Mouse (Mus musculus) MEL (cell line): ENCODE measurements around the gene Btbd18. TPM values are rescaled to one million over a fixed set of nuclear protein-coding genes. Genes with fewer than 3 reads are reported as not detected.

Experiments
- DNase-seq: peaks from one replicate; pipeline ENCODE4 v3.0.0; 2011; ENCODE audit warnings: low read depth, low spot score
- H3K27ac ChIP-seq: 2 replicates; pipeline ENCODE4 v1.5.1; 2012; ENCODE audit warnings: low read depth, mild to moderate bottlenecking, control low read depth, low read length, moderate library complexity; ENCODE audit not compliant: control insufficient read depth
- H3K27me3 ChIP-seq, 2 experiments: fragments of 150-350 bp in 1 of 2; sonication (generic) in 1 of 2; 2 replicates each; pipeline ENCODE4 v1.6.1; 2012; ENCODE audit warnings: low read length in 2 of 2, mild to moderate bottlenecking in 2 of 2, improper control_type of control experiment in 1 of 2, moderate library complexity in 1 of 2; ENCODE audit not compliant: insufficient read depth in 2 of 2, control insufficient read depth in 1 of 2
- H3K36me3 ChIP-seq, 2 experiments: 2 replicates each; pipeline ENCODE4 v1.6.1; 2012 to 2014; ENCODE audit warnings: low read length in 2 of 2, improper control_type of control experiment in 1 of 2, inconsistent platforms in 1 of 2, mild to moderate bottlenecking in 1 of 2; ENCODE audit not compliant: insufficient read depth in 2 of 2, control insufficient read depth in 1 of 2
- H3K4me1 ChIP-seq, 2 experiments: fragments of 150-350 bp in 1 of 2; sonication (generic) in 1 of 2; 2 replicates each; pipeline ENCODE4 v1.6.1; 2012; ENCODE audit warnings: low read length in 2 of 2, improper control_type of control experiment in 1 of 2, mild to moderate bottlenecking in 1 of 2; ENCODE audit not compliant: insufficient read depth in 2 of 2, control insufficient read depth in 1 of 2
- H3K4me3 ChIP-seq, 2 experiments: fragments of 150-350 bp in 1 of 2; sonication (generic) in 1 of 2; 2 replicates each; pipeline ENCODE4 v1.5.1; 2012; ENCODE audit warnings: low read depth in 2 of 2, low read length in 2 of 2, mild to moderate bottlenecking in 2 of 2, moderate library complexity in 2 of 2, control low read depth in 1 of 2, improper control_type of control experiment in 1 of 2; ENCODE audit not compliant: control insufficient read depth in 1 of 2, insufficient read depth in 1 of 2
- H3K79me2 ChIP-seq: 2 replicates; pipeline ENCODE4 v1.6.1; 2012; ENCODE audit warnings: mild to moderate bottlenecking, low read length, moderate library complexity; ENCODE audit not compliant: control insufficient read depth, poor library complexity, insufficient read depth
- H3K9ac ChIP-seq: 2 replicates; pipeline ENCODE4 v1.6.1; 2012; ENCODE audit warnings: low read depth, mild to moderate bottlenecking, control low read depth, low read length, moderate library complexity; ENCODE audit not compliant: control insufficient read depth, poor library complexity, severe bottlenecking
- H3K9me3 ChIP-seq: fragments of 150-350 bp; sonication (generic); replicated peaks from 2 replicates; pipeline ENCODE4 v1.6.1; 2012; ENCODE audit warnings: mild to moderate bottlenecking, low read length, improper control_type of control experiment, moderate library complexity; ENCODE audit not compliant: insufficient read depth
- CHD2 ChIP-seq: IDR thresholded peaks from 2 replicates; pipeline ENCODE4 v1.6.1; 2011; ENCODE audit warnings: low read length, improper control_type of control experiment
- ELF1 ChIP-seq: IDR thresholded peaks from 2 replicates; pipeline ENCODE4 v1.6.1; 2014; ENCODE audit warnings: low read depth, mild to moderate bottlenecking, inconsistent platforms, low read length, improper control_type of control experiment, moderate library complexity
- EP300 ChIP-seq, 2 experiments: IDR thresholded peaks; 2 replicates each; pipeline ENCODE4 v1.6.1; 2011; ENCODE audit warnings: improper control_type of control experiment in 2 of 2, low read length in 2 of 2, low read depth in 1 of 2, mild to moderate bottlenecking in 1 of 2
- GATA1 ChIP-seq: IDR thresholded peaks from 2 replicates; pipeline ENCODE4 v1.6.1; 2011; ENCODE audit warnings: low read depth, low read length, improper control_type of control experiment
- HCFC1 ChIP-seq: IDR thresholded peaks from 2 replicates; pipeline ENCODE4 v1.6.1; 2012; ENCODE audit warnings: low read depth, mild to moderate bottlenecking, inconsistent platforms, low read length, improper control_type of control experiment, moderate library complexity
- JUND ChIP-seq: IDR thresholded peaks from 2 replicates; pipeline ENCODE4 v1.6.1; 2011; ENCODE audit warnings: low read depth, mild to moderate bottlenecking, improper control_type of control experiment, low read length
- KAT2A ChIP-seq: conservative IDR thresholded peaks from 2 replicates; pipeline ENCODE4 v1.6.1; 2012; ENCODE audit warnings: low read depth, low read length, improper control_type of control experiment, inconsistent platforms
- MAFK ChIP-seq: IDR thresholded peaks from 2 replicates; pipeline ENCODE4 v1.6.1; 2011; ENCODE audit warnings: low read depth, mild to moderate bottlenecking, low read length, improper control_type of control experiment, borderline replicate concordance
- MAZ ChIP-seq: IDR thresholded peaks from 2 replicates; pipeline ENCODE4 v1.6.1; 2012; ENCODE audit warnings: low read depth, mild to moderate bottlenecking, inconsistent platforms, low read length, improper control_type of control experiment
- MXI1 ChIP-seq: IDR thresholded peaks from 2 replicates; pipeline ENCODE4 v1.6.1; 2011; ENCODE audit warnings: mild to moderate bottlenecking, low read depth, low read length, improper control_type of control experiment
- MYC ChIP-seq: IDR thresholded peaks from 2 replicates; pipeline ENCODE4 v1.6.1; 2011; ENCODE audit warnings: low read depth, mild to moderate bottlenecking, low read length, improper control_type of control experiment, moderate library complexity
- NELFE ChIP-seq: IDR thresholded peaks from 2 replicates; pipeline ENCODE4 v1.6.1; 2011; ENCODE audit warnings: low read depth, low read length, improper control_type of control experiment
- NRF1 ChIP-seq: IDR thresholded peaks from 2 replicates; pipeline ENCODE4 v1.6.1; 2014; ENCODE audit warnings: low read depth, mild to moderate bottlenecking, inconsistent platforms, low read length, improper control_type of control experiment, moderate library complexity; ENCODE audit not compliant: poor library complexity, insufficient read depth, severe bottlenecking
- POLR2A ChIP-seq, 2 experiments: IDR thresholded peaks; 2 replicates each; pipeline ENCODE4 v1.6.1; 2011 to 2012; ENCODE audit warnings: low read length in 2 of 2, mild to moderate bottlenecking in 2 of 2, control low read depth in 1 of 2, improper control_type of control experiment in 1 of 2, low read depth in 1 of 2, moderate library complexity in 1 of 2; ENCODE audit not compliant: control insufficient read depth in 1 of 2, insufficient read depth in 1 of 2, poor library complexity in 1 of 2
- POLR2AphosphoS2 ChIP-seq: IDR thresholded peaks from 2 replicates; pipeline ENCODE4 v1.6.1; 2011; ENCODE audit warnings: low read length, improper control_type of control experiment
- POLR2AphosphoS5 ChIP-seq: IDR thresholded peaks from 2 replicates; pipeline ENCODE4 v1.6.1; 2012; ENCODE audit warnings: low read depth, borderline replicate concordance, mild to moderate bottlenecking, inconsistent platforms, low read length, moderate library complexity, mixed read lengths
- RAD21 ChIP-seq: IDR thresholded peaks from 2 replicates; pipeline ENCODE4 v1.6.1; 2011; ENCODE audit warnings: mild to moderate bottlenecking, low read depth, low read length, improper control_type of control experiment
- RCOR1 ChIP-seq: IDR thresholded peaks from 2 replicates; pipeline ENCODE4 v1.6.1; 2012; ENCODE audit warnings: low read depth, mild to moderate bottlenecking, inconsistent platforms, low read length, improper control_type of control experiment
- SIN3A ChIP-seq: IDR thresholded peaks from 2 replicates; pipeline ENCODE4 v1.6.1; 2012; ENCODE audit warnings: low read length, improper control_type of control experiment, inconsistent platforms
- TBP ChIP-seq: IDR thresholded peaks from 2 replicates; pipeline ENCODE4 v1.8.0; 2011; ENCODE audit warnings: low read depth, low read length, improper control_type of control experiment
- UBTF ChIP-seq: IDR thresholded peaks from 2 replicates; pipeline ENCODE4 v1.6.1; 2012; ENCODE audit warnings: low read depth, mild to moderate bottlenecking, inconsistent platforms, low read length, improper control_type of control experiment, moderate library complexity, borderline replicate concordance; ENCODE audit not compliant: insufficient read depth
- USF1 ChIP-seq: IDR thresholded peaks from 2 replicates; pipeline ENCODE4 v1.6.1; 2014; ENCODE audit warnings: low read depth, mild to moderate bottlenecking, inconsistent platforms, low read length, improper control_type of control experiment, moderate library complexity
- ZNF384 ChIP-seq: IDR thresholded peaks from 2 replicates; pipeline ENCODE4 v1.6.1; 2012; ENCODE audit warnings: low read depth, mild to moderate bottlenecking, inconsistent platforms, low read length, improper control_type of control experiment
- polyA plus RNA-seq, 2 experiments: library from polyadenylated mRNA; stranded (reverse) in 1 of 2; unstranded in 1 of 2; fragments of >175 nt in 1 of 2; fragments of >200 nt in 1 of 2; gene quantifications; 2 replicates each; pipeline versions ENCODE4 v1.2.1 to v1.2.4; 2012; ENCODE audit warnings: low replicate concordance in 2 of 2, low read depth in 1 of 2; ENCODE audit not compliant: insufficient read length in 2 of 2, insufficient read depth in 1 of 2, missing spikeins in 1 of 2
- total RNA-seq: library from RNA; depleted of rRNA; stranded (reverse); fragments of 300-350 nt; gene quantifications from 2 replicates; pipeline ENCODE4 v1.2.3, GENCODE M21; 2012

Btbd18 gene
- total and polyA plus RNA-seq, 3 experiments: 0.04 to 0.07 TPM; not detected in 1

DNA sequence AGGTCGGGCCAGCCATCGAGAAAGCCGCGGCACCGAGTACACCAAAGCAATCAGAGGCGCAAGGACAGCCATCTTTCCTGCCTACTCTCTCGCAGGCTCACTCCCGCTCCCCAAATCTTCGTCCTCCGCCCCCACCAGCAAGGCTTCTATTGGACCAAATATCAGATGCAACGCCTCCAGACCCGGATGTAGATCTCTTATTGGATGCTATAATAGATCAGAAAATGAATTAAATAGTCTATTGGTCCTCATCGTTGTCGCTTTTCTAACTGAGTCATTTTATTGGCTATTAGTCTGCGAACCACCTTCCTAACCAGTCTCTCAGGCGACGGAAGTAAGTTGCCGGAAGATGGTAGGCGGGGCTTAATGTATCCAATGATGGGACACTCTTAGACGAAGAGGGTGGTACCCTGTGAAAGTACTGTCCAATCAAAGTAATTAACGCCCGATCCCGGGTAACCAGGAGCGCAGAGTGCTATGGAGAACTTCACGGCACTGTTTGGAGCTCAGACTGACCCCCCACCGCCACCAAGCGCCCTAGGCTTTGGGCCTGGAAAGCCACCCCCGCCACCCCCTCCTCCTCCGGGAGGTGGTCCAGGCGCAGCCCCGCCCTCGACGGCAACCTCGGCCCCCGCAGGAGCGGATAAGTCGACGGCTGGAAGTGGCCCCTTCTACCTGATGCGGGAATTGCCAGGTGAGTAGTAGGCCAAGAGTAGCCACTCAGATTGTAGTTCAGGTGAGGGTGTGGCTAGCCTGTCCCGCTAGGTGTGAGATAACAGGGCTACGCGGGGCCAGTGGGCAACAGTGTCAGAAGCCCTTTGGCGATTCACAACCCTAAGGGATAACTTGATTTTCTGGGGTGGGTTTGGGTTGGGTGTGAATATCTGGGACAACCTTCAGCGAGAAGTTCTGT is 19.3 kb downstream of the Btbd18 start, which contains the start of the genes Gm28635 and Med19:
Gm28635 (minus strand) TSS at position 74 of the 913 bp plus-strand sequence.
Med19 (plus strand) TSS at position 435 of the 913 bp plus-strand sequence.
- DNase-seq: peak; percentile 99
- Histone ChIP-seq H3K9me3 (no peaks in the 10 kb centered on the region), H3K36me3 (peaks cover 2 to 25% of the 10 kb centered on the region in 2 experiments; a peak in 3 of 4 replicates), H3K27me3 (no peaks in the 10 kb centered on the region), H3K4me1 (peaks cover 7 to 14% of the 10 kb centered on the region in 2 experiments), H3K27ac (peak within 1 kb of the TSS; percentile 45), H3K9ac (peak within 1 kb of the TSS; percentile 83)
- TF ChIP-seq NELFE: peak; percentile 66
- peak; percentile 93 for TF ChIP-seq CHD2
- peak; percentile 16 for TF ChIP-seq TBP
- TF ChIP-seq GATA1: 0 out of 2 replicates have a peak, but pooled peaks have one; percentile 20
- TF ChIP-seq RAD21: no peak
- TF ChIP-seq MAFK: no peak
- peak; percentile 54 for TF ChIP-seq MXI1
- TF ChIP-seq EP300 (IDR thresholded peaks at IDR 0.05; ENCODE audit: low read depth in 1 of 2, low read length in 2 of 2): no peak
- TF ChIP-seq ELF1: peak; percentile 84
- TF ChIP-seq RCOR1: no peak
- no peak for TF ChIP-seq ZNF384
- TF ChIP-seq POLR2AphosphoS5: no peak
- peak; percentile 73; the same call in 1 of the 2 replicates for TF ChIP-seq SIN3A
- no peak for TF ChIP-seq USF1
- TF ChIP-seq UBTF: no peak
- TF ChIP-seq MYC: peak; percentile 18; the same call in 1 of the 2 replicates
- TF ChIP-seq POLR2AphosphoS2: peak; percentile 63; the same call in 1 of the 2 replicates
- TF ChIP-seq KAT2A: peak; percentile 83
- TF ChIP-seq MAZ: peak; percentile 97
- 0 out of 2 replicates have a peak, but pooled peaks have one; percentile 24 for TF ChIP-seq NRF1
- TF ChIP-seq HCFC1: peak; percentile 91
- TF ChIP-seq JUND: peak; percentile 36; the same call in 1 of the 2 replicates
- TF ChIP-seq POLR2A (IDR thresholded peaks at IDR 0.05; ENCODE audit: control insufficient read depth in 1 of 2, insufficient read depth in 1 of 2, low read depth in 1 of 2, low read length in 2 of 2, poor library complexity in 1 of 2): peak; percentile 9 to 77; a peak in 2 of 4 replicates
- TF ChIP-seq, all 39 proteins: peak for 15
- peak within 1 kb of the TSS; percentile 88 to 94 for H3K4me3 ChIP-seq
- H3K79me2 ChIP-seq: peaks cover 26% of the 10 kb centered on the region
